Mouse (Mus musculus): Measurements from ENCODE around the gene Add2.
"Not testable (repeated sequence)": the region's sequence is repeated elsewhere in the genome, so short reads cannot be mapped to it uniquely, and the experiment has no call there.

The Add2 gene

GRCm38 (mm10) chr6:86028601-86029322 is at the start of gene Add2:
Add2 (plus strand) TSS chr6:86028681.
- DNase-seq (ENCODE audit: low read depth), result no peak

DNA sequence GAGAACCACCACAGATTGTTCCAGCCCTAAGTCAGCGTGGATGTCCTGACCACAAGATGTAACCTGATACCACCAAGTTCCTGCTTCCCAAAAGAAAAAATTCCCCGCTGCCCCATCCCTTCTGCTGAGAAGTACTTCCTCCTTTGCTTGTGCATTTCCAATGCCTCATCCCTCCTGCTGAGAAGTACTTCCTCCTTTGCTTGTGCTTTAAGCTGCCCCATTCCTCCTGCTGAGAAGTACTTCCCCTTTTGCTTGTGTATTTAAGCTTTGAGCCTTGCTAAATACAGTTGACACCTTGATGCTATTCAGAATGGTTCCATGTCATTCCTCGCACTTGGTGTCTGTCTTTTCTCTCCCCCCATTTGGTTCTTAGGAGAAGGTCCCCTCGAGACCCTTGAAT is 49.7 kb upstream of the Add2 start:
- not testable (repeated sequence) for DNase-seq (ENCODE audit: low read depth)

GRCm38 (mm10) chr6:85984351-85984750 is 44.1 kb upstream of the Add2 start:
- DNase-seq (ENCODE audit: low read depth), result no peak

DNA sequence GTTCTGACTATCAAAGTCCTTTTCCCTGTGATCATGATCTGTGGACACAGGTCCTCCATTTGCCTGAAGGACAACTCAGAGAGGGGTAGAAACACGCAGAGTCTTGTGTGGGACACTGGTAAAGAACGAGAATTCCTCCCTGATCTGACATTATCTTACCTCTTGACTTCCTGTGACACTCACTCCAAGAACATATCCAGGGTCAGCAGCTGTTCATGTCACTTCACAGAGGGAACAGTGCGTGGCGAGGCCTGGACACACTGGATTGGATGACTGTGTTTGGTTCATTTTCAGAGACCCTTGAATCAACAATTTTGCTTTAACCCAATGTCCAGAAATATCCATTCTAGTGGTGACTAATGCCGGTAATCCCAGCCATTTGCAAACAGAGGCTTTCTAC is 38.9 kb upstream of the Add2 start:
- not testable (repeated sequence) for DNase-seq (ENCODE audit: low read depth)

- DNase-seq (ENCODE audit: low read depth), result not testable (repeated sequence)
Observed at GRCm38 (mm10) chr6:85990774-85991173, 37.7 kb upstream of the Add2 start.

- DNase-seq (ENCODE audit: low read depth), result peak; percentile 56
Observed at GRCm38 (mm10) chr6:86003405-86003925, 25.0 kb upstream of the Add2 start.

GRCm38 (mm10) chr6:86004271-86005148 is 24.0 kb upstream of the Add2 start:
- peak; percentile 90 for DNase-seq (ENCODE audit: low read depth)

DNA sequence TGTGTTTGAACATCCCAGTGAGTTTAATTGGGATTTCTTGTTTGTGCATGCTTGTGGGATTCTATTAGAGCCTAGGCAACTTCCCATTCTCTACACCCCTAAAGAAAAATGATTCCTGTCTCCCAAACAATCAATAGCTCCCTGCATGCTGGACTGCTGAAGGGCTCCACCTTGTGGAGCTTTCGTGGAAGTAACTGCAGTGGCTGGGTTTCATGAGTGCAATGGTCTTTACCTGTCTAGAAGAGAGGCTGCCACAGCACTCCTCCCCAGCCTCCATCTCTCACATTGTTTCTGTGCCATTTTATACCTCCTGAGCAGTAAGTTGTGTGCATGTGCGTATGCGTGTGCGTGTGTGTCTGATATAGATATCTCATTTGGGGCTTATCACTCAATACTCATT is 18.5 kb upstream of the Add2 start:
- peak; percentile 62 for DNase-seq (ENCODE audit: low read depth)

GRCm38 (mm10) chr6:86014812-86015211 is 13.7 kb upstream of the Add2 start:
- not testable (repeated sequence) for DNase-seq (ENCODE audit: low read depth)

DNA sequence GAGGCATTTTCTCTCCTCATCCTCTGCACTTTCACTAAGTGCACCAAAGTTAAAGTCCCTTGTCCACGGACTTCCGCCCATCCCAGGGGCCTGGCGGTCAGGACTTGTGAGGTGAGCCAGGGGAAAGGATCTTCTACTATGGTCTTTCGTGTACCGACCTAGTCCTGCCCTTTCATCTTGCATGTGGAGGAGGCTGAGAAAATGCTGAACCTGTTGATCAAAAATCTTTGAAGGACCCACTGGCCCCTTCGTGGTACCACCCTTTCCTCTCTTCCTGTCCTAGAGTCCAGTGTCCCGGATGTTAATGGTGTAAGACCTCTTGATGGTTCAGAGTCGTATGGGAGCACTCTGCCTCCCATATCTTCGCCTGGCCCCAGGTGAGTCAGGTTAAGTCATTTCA is 12.6 kb upstream of the Add2 start, which contains the start of gene Figla:
Figla (plus strand) TSS at position 301 of the 400 bp plus-strand sequence.
- no peak for DNase-seq (ENCODE audit: low read depth)

- no peak for DNase-seq (ENCODE audit: low read depth)
Observed at GRCm38 (mm10) chr6:86016793-86017350, 11.6 kb upstream of the Add2 start.

DNA sequence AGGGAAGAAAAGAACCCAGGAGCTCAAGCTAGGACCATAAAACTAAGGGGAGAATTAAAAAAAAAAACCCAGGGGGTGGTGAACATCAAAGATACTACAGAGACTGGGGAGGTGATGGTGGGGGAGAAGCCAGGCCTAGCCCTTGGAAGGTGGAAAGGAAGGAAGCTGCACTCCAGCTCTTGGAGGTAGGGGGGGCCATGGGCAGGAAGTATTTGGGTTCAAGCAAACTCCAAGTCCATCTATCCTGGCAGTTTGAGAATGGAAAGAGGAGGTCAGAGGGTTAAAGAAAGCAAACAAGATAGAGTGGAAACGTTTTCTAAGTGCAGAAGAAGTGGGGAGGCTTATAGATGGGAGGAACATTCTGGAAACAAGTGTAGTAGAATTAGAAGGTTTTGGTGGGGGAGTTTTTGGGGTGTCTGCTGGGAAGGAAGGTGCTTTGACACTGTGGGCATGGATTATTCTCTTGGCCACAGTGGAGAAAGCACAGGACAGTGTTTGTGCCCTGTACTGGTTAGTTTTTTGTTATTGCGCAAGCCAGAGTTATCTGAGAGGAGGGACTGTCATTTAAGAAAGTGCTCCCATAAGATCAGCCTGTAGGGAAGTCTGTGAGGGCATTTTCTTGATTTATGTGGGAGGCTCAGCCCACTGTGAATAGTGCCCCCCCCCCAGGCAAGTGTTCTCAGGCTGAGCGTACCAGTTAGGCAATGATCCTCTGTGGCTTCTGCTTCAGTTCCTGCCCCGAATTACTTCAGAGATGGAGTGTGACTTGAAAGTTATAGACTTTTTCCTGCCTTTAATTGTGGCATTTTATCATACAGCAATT is 8.9 kb upstream of the Add2 start:
- no peak for DNase-seq (ENCODE audit: low read depth)

- peak; percentile 49 for DNase-seq (ENCODE audit: low read depth)
Observed at GRCm38 (mm10) chr6:86020948-86021347, 7.5 kb upstream of the Add2 start.

DNA sequence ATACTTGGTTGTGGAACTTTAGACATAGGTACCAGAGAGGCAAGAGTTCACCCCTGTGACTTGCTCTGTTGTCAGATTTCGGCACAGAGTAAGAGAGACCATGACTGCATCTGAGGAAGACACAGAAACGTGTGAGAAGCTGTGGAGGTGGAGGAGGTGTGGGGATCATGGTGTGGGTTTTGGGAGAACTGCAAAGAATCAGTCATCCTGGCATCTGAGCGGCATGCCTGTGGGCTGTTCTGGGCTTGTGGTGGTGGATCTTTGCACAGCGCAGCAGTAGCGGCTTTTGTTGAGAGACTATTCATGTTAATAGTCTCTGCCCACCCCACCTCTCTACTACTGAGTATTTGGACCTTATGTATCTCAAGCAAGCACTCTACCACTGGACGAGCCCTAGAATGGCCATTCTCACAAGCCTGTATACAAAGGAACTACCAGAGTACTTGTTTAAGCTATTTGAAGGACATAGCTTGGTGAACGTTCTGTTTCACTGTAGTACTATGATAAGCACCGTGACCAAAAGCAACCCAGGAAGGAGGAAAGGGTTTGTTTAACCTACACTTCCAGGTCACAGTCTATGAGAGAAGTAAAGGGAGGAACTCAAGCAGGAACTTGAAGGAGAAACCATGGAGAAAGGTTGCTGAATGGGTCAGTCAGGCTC is 1.7 kb upstream of the Add2 start:
- DNase-seq (ENCODE audit: low read depth), result no peak

DNA sequence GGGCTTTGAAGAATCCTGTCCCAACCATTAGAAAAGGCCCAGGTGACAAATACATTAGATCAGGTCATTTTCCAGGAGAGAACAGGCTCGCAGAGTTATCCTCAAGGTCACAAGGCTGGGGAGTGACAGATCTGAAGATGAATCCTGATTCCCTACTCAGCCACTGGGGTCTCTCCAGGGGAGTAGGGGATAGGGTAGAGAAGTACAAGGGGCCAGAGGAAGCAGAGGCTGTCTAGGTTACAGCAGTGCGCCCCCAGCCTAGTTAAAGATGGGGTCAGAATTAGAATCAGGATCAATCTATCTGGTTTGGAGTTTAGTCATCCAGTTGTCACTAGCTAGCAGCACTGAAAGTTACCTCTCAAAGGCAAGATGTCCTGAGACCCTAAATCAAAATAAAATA is 331 bp upstream of the Add2 start:
- DNase-seq (ENCODE audit: low read depth), result no peak

DNA sequence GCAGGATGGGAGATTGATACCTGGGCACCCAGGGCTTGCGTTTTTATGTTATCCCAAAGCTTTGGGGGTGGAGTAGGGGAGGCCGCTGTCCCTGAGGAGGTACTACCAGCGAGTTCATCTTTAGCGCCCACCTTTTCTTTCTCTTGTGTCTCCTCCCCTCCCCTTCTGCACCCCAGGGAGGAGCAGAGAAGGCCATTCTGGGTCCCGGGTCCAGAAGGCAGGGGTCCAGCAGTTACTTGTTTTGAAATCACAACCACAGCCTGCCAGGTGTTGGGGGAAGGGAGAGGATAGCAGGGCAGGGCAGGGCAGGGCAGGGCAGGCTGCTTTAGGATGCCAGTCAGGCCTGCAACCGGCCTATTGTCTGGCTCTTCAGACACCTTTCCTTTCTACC is 837 bp downstream of the Add2 start:
- no peak for DNase-seq (ENCODE audit: low read depth)

GRCm38 (mm10) chr6:86031527-86031926 is 3.0 kb downstream of the Add2 start:
- no peak for DNase-seq (ENCODE audit: low read depth)

- no peak for DNase-seq (ENCODE audit: low read depth)
Observed at GRCm38 (mm10) chr6:86033635-86034034, 5.2 kb downstream of the Add2 start.

DNA sequence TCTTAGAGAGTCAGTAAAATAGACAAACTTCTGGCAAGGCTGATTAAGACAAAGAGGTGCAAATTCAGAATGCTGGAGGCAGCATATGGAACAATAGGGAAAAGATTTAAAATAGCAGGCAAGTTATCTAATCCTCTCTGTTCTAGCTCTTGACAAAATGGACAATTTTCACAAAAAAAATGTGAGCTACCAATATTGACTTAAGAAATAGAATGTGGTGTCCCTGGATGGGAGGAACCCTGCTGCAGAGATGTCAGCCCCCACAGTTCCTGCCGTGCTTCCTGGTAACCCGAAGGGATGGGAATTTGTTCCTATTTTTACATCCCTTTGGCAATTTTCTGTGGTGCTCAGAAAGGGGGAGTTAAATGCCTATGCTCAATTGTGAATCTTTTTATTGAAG is 10.4 kb downstream of the Add2 start:
- no peak for DNase-seq (ENCODE audit: low read depth)

DNA sequence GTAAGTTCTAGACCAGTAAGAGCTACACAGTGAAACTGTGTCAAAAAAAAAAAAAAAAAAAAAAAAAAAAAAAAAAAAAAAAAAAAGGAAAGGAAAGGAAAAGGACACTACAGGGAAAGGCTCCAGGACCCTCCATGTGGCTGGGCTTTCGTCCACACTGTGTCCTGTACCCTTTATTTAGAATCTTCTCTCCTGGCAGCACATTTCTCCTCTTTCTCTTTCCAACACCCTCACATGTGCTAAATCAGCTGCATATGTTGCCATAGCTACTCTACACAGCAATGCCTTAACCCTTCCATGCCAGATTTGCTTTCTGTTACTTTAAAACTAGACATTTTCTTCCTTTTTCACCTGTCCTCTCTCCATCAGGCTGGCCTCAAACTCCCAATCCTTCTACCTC is 11.7 kb downstream of the Add2 start:
- DNase-seq (ENCODE audit: low read depth), result no peak

DNA sequence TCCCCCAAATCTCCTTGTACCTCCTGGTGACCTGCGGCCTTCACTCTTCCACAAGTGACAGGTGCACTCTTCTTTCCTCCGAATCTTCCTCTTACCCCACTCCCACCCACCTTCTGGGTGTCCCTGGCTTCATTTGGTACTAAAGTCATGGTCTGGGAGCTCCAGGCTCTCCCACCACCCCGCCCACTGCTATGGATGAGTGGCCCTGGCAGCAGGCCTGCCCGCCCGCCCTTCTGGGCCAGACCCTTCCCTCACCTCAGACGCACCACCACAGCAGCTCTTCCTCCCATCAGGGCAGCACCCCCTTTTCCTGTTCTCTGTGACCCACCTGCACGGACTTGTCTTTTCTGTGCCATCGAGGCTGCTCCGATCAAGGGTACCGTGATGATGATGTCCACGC is 19.0 kb downstream of the Add2 start:
- no peak for DNase-seq (ENCODE audit: low read depth)

Measured in naive thymus-derived CD4-positive, alpha-beta T cell, adult 2 months (primary cell).